Mouse (Mus musculus) cerebellum, postnatal 25 days (tissue): ENCODE results near the gene Gm4884.
"Not testable (repeated sequence)": the region's sequence is repeated elsewhere in the genome, so short reads cannot be mapped to it uniquely, and the experiment has no call there.

Experiments
- DNase-seq, 2 experiments: peaks; one replicate each; pipeline ENCODE4 v3.0.0; 2021; ENCODE audit warnings: mixed read lengths in 2 of 2

The Gm4884 gene

GRCm38 (mm10) chr7:41032419-41032818 is at the start of gene Gm4884:
Gm4884 (plus strand) TSS chr7:41032719.
- DNase-seq: not testable (repeated sequence)

DNA sequence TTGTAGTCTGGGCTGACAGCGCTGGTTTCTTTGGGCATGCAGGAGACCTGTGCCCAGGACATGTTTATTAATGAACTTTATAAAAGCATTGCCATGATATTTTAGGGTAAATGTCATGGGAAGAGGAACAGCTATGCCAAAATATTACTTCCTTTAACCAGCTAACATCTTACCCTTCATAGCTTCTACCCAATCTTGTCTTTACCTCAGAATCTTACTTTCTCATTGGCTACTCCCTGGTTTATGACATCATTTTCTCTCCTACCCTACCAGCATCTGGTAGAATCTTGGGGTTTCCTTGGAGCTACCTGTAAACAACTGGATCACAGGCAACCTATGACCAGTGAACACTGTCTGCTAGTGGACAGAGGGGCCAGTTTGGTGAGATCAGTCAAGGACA is 45.3 kb upstream of the Gm4884 start, which contains the start of gene 4930433I11Rik:
Gene 4930433I11Rik, plus strand, starts transcription at position 301 of the 400 bp plus-strand sequence.
- DNase-seq: no peak

DNA sequence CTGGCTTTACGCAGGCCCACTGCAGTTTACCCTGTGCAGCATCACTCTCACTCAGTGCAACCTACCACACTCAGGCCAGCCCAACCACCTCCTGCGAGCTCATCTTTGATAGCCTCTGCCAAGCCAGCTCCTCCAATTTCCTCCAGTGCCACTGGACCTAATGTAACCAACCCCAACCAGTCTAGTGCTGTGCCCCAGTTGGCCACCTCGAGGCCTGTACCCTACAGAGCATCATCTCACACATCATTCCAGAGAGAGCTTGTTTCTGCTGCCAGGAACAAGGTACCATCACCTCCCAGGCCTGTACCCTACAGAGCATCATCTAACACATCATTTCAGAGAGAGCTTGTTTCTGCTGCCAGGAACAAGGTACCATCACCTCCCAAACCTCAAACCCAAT is 11.5 kb downstream of the Gm4884 start:
- DNase-seq: not testable (repeated sequence)
